Mouse (Mus musculus) embryo, embryonic 9.5 days (tissue): ENCODE results near the gene Plin3.

Experiments
- DNase-seq: peaks from one replicate; pipeline ENCODE4 v3.0.0-alpha.2; 2017; ENCODE audit errors: extremely low spot score

Plin3 gene

GRCm38 (mm10) chr17:56292531-56293222 lies at the start of gene Plin3:
Gene Plin3, minus strand, starts transcription at chr17:56292873.
- no peak for DNase-seq

GRCm38 (mm10) chr17:56340717-56341116 lies 48.0 kb upstream of the Plin3 start:
- no peak for DNase-seq

GRCm38 (mm10) chr17:56338909-56339308 lies 46.2 kb upstream of the Plin3 start:
- peak; percentile 20 for DNase-seq

- no peak for DNase-seq
Observed at GRCm38 (mm10) chr17:56337791-56338190, 45.1 kb upstream of the Plin3 start.

- peak; percentile 32 for DNase-seq
Observed at GRCm38 (mm10) chr17:56337190-56337589, 44.5 kb upstream of the Plin3 start.

GRCm38 (mm10) chr17:56332987-56333386 lies 40.3 kb upstream of the Plin3 start:
- peak; percentile 22 for DNase-seq

- no peak for DNase-seq
Observed at GRCm38 (mm10) chr17:56331256-56331655, 38.6 kb upstream of the Plin3 start.

GRCm38 (mm10) chr17:56330345-56330744 lies 37.7 kb upstream of the Plin3 start:
- no peak for DNase-seq

- no peak for DNase-seq
Observed at GRCm38 (mm10) chr17:56329267-56329666, 36.6 kb upstream of the Plin3 start.

- DNase-seq = peak; percentile 66
Observed at GRCm38 (mm10) chr17:56326153-56327147, 33.8 kb upstream of the Plin3 start.

GRCm38 (mm10) chr17:56325450-56326152 lies 32.9 kb upstream of the Plin3 start, which contains the start of gene Kdm4b:
Gene Kdm4b, plus strand, starts transcription at chr17:56326062.
- peak; percentile 99 for DNase-seq

- no peak for DNase-seq
Observed at GRCm38 (mm10) chr17:56324419-56324818, 31.7 kb upstream of the Plin3 start.

GRCm38 (mm10) chr17:56309191-56309945 lies 16.7 kb upstream of the Plin3 start:
- no peak for DNase-seq

GRCm38 (mm10) chr17:56308088-56308487 lies 15.4 kb upstream of the Plin3 start:
- no peak for DNase-seq

- DNase-seq = no peak
Observed at GRCm38 (mm10) chr17:56305826-56306225, 13.2 kb upstream of the Plin3 start.

- no peak for DNase-seq
Observed at GRCm38 (mm10) chr17:56305156-56305555, 12.5 kb upstream of the Plin3 start.

GRCm38 (mm10) chr17:56304718-56305117 lies 12.0 kb upstream of the Plin3 start:
- no peak for DNase-seq

GRCm38 (mm10) chr17:56303847-56304586 lies 11.3 kb upstream of the Plin3 start:
- DNase-seq = peak; percentile 98

- DNase-seq = peak; percentile 92
Observed at GRCm38 (mm10) chr17:56303160-56303846, 10.6 kb upstream of the Plin3 start, which contains the start of gene Uhrf1. Gene Uhrf1, plus strand, starts transcription at chr17:56303321.
